Mouse (Mus musculus) bone marrow, adult 2 months (tissue): ENCODE measurements around the gene Gm17268.

ENCODE experiments used
- CTCF ChIP-seq: fragments of 200-500 bp; IDR thresholded peaks from 2 replicates; pipeline ENCODE4 v1.5.1; 2011; ENCODE audit warnings: low read length, control low read depth; ENCODE audit not compliant: control insufficient read depth, insufficient read depth
- POLR2A ChIP-seq: fragments of 200-500 bp; IDR thresholded peaks from 2 replicates; pipeline ENCODE4 v1.6.1; 2011; ENCODE audit warnings: low read depth, mild to moderate bottlenecking, control low read depth, low read length, borderline replicate concordance; ENCODE audit not compliant: control insufficient read depth

DNA sequence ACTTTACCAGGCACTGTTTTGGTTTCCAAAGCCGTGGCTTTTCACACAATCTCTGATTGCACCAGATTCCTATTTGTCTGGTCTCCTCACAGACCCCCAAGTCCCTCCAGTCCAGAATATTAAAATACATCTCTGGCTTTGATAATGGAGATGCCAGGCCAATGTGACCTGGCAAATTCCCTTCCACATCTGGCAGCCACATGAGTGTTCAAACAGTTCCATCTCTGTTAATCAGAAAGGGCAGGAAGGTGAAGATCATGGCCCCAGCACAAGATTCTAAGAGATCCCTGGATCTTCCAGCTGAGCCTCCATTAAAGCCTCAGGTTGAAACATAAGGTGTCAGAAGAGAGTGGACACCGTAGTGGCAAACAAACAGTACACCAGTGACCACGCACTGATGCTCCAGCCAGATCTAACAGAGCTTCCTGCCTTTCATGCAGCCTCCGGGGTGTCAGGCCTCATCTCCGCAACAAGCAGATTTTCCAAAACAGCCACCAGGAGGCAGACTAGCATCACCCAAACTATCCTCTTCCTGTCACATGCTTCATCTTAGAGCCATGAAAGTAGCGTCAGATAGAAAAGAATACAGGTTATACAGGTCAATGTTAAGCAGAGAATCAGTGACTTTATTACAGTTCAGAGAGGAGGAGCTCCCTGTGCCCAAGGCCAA is 9.5 kb upstream of the Gm17268 start:
- no peak for TF ChIP-seq POLR2A
- peak; percentile 33; the same call in 1 of the 2 replicates for TF ChIP-seq CTCF
